Mouse (Mus musculus) CD4-positive, CD25-positive, alpha-beta regulatory T cell, adult 4 months (primary cell): ENCODE measurements around the gene Prf1. TPM values are rescaled to one million over a fixed set of nuclear protein-coding genes. Genes with fewer than 3 reads are reported as not detected.
A peak's percentile ranks its signal among the peaks of the same experiment; 100 is the strongest.

Experiments used
- ATAC-seq: one replicate; pipeline ENCODE4 v1.8.0; 2017
- polyA plus RNA-seq, 2 experiments: library from polyadenylated mRNA; unstranded; fragments of 100-300 nt; shearing (Covaris generic); gene quantifications; one replicate each; pipeline ENCODE4 v1.2.1; 2017

Prf1 gene
- polyA plus RNA-seq, 2 experiments from 2014 or later, result 6.8 to 14.3 TPM

- no peak for ATAC-seq
These were observed 43.4 kb downstream of the Prf1 start for GRCm38 (mm10) chr10:61341045-61341444.

- peak; percentile 23 for ATAC-seq
These were observed 43.9 kb downstream of the Prf1 start for GRCm38 (mm10) chr10:61341557-61341956.

- no peak for ATAC-seq
These were observed 45.1 kb downstream of the Prf1 start for GRCm38 (mm10) chr10:61342750-61343149.

DNA sequence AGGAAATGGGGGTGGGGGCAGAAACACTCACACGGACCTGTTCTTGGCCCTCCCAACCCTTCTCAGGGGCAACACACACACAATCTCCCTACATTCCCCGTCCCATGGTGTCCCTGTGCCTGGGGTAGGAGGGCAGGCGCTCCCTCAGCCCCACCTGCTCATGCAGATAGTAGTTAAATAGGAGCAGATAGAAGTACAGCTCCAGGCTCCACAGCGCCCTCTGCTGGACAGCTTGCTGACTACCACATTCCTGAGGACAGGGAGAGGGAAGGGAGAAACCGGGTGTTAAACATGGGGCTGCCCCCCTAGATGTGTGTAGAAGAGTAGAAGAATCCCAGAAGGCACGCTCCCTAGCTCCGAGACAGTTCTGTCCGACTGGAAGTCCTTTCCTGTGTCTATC is 46.3 kb downstream of the Prf1 start:
- no peak for ATAC-seq

GRCm38 (mm10) chr10:61345179-61345578 is 47.5 kb downstream of the Prf1 start:
- ATAC-seq, result no peak

- no peak for ATAC-seq
These were observed 48.7 kb downstream of the Prf1 start for GRCm38 (mm10) chr10:61346374-61346773.

DNA sequence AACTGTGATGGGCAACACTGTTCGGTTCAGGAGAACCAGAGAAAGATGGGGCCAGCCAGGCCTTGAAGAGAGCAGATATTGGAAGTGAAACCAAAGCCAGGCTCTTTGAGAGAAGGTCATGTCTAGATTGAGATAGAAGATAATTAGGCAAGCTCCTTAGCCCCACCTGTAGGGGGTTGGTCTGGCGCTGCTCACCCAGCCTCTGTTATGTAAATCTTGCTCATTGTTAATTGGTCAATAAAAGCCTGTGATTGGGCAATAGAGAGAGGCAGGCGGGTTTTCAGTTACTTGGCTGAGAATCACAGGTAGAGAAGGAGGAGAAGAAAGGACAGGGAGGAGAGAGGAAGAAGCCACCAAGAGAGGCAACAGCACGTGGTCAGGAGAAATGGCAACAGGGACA is 53.6 kb downstream of the Prf1 start:
- no peak for ATAC-seq

Other genes starting within 250 kb of the Prf1 start
- gene Pcbd1, start 208.5 kb upstream of the Prf1 start, polyA plus RNA-seq, result under 1 TPM in 1 of 2 experiments, not detected in 1; 0.90 TPM
- gene Sgpl1, start 150.1 kb upstream of the Prf1 start, polyA plus RNA-seq, result 10 to 100 TPM; 24.5 to 29.9 TPM
- not detected for gene Tbata, start 125.9 kb upstream of the Prf1 start, polyA plus RNA-seq
- under 1 TPM in 1 of 2 experiments, not detected in 1; 0.11 TPM for gene Adamts14, start 24.4 kb upstream of the Prf1 start, polyA plus RNA-seq
- not detected for gene Pald1, start 85.7 kb downstream of the Prf1 start, polyA plus RNA-seq
- not detected for gene Nodal, start 120.1 kb downstream of the Prf1 start, polyA plus RNA-seq
- gene Eif4ebp2, start 154.8 kb downstream of the Prf1 start, polyA plus RNA-seq, result 10 to 100 TPM; 26.8 to 33.6 TPM
- gene Lrrc20, start 178.0 kb downstream of the Prf1 start, polyA plus RNA-seq, result 1 to 10 TPM; 5.8 to 9.1 TPM